Mouse (Mus musculus): ENCODE measurements at regions not wholly inside any gene's neighbourhood (a gene's known extent, or its start where the extent isn't known, plus 50 kb on each side); places are given as distances from the start of the nearest gene placed in this dataset.
"Not testable (repeated sequence)": the region's sequence is repeated elsewhere in the genome, so short reads cannot be mapped to it uniquely, and the experiment has no call there.

DNA sequence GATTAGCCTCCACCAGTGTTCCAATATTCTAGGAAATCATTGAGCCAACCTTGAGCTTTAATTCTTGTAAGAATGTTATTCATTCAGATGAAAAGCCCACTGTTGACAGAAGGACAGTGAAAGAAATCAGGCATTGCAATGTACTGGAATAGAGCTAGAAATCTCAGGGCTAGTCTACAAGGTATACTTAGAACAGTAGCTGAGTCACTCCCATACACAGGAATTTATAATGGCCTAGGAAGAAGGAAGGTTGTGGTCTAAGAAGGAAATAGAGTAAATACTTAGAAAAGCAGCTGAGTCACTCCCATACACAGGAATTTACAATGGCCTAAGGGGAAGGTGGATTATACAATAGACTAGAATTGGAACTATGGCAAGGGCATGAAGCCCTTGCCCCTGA, 174.6 kb downstream of the Fam181b start:
- not testable (repeated sequence) for DNase-seq (ENCODE audit: extremely low spot score in 1 of 2, low spot score in 1 of 2)

DNA sequence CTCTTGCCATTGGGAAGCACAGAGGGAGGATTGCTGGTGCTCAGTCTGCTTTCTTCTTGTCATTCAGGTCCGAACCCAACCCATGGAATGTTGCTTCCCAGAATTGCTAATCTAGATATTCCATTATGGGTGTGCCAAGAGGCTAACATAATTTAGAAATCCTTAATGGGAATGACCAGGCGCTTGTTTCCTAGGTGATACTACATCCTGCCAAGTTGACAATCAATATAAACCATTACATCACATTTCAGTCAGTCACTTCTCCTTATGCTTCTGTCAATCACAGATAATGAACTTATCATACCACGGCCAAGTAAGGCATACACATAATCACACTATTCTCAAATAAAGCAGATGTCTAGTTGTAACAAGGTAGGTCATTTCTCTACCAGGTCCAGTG, 206.1 kb downstream of the Fam181b start:
- DNase-seq (ENCODE audit: extremely low spot score in 1 of 2, low spot score in 1 of 2): no peak

DNA sequence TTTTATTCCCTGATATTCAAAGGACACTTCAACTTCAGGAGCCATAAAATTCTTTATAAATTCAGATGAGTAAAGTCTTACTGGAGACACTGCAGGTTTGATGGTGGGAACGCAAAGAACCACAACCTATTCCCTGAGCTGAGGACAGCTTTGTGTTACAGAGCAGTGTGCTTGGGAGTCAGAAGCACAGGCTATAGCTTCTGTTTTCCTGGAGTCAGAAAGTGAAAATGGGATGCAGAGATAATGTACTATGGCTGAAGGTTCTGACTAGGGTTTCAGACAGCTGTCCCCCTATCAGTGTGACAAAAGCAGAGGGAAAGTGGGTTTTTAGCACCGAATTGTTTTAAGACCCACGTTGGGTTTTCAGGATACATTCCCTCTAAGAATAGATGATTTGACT, 211.8 kb downstream of the Fam181b start:
- DNase-seq (ENCODE audit: extremely low spot score in 1 of 2, low spot score in 1 of 2): no peak

DNA sequence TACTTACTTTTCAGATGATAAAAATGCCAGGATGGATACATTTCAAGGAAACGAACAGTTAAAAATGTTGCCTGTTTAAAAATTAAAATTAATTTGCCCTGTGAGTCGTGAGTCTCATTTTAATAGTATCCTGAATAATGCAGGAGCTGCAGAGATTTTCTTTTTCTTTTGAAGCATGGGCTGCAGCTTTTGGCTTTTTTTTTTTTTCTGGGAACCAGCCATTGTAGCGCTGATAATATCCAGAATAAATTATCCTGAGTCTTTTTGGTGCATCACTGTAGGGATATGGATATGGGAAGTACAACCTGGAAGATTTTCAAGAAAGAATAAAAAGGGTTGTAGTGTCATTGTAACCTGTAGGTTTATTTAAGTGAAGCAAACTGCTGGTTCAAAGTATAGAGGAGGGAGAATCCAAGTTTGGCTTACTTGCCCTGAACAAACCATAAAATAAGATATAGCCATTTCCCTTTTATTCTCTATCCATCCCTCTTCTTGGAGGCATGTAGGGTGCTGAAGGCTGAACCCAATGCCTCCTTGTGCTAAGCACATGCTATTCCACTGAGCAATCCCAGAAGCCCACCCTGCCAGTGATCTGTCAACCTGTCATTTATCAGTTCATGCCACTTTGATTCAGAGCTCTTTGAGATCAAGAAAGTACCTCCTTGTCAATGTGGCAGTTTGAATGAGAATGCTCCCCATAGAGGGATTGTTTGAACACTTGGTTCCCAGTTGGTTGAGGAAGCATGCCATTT, 212.5 kb downstream of the Fam181b start:
- no peak for DNase-seq (ENCODE audit: extremely low spot score in 1 of 2, low spot score in 1 of 2)

DNA sequence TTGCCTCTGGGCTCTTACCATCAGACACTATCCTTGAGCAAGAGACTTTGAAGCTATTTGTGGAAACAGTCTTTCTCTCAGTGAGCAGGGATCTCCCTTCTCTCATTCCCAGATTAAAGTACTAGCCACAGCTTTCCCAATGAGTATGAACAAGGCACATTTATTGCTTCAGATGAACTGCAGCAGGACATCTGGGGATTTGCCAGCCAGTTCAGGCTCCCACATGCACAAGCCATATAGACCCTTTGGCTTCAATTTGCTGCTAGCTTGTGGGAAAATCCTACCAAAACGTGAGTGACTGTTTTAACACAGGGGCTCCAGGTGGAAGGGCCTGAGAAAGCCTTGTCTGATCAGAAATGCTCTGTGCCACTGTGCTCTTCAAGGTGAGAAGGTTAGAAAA, 233.1 kb downstream of the Fam181b start:
- no peak for DNase-seq (ENCODE audit: extremely low spot score in 1 of 2, low spot score in 1 of 2)

DNA sequence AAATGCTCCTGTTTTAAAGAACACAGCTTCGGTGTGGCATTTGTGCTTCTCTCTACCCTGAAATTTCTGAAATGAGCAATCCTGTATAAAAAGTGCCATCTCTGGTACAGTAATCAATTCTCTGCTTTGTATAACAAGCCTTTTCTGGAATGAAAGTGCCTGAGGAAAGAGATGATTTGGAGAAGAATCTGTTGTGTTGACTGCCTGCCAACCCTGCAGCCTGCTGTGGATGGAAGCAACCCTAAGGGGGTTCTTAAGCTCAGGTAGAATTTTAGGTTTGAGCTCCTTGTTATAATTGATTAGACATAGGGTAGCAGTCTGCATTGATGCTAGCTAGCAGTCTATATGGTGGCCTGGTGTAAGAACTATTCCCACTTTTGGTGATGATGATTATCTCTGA, 251.7 kb downstream of the Fam181b start:
- peak in 1 of 2 experiments; percentile 7 for DNase-seq (ENCODE audit: extremely low spot score in 1 of 2, low spot score in 1 of 2)

DNA sequence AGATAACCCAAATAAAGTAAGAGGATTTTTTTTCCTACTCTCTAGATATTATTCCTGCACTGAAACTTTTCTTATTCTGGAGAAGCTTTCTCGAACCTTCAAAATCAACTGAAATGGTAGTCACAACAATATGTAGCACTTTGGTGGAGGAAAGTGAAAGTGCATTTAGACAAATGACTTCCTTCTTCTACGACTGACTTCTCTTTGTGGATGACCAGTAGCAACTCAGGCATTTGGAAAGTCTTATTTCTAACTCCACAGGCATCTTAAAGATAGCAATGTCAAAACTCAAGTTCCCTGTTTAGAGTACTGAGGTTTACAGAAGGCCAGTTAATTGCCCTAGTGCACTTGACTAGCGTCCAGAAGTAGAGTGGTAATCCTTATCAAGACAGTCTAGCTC, 252.5 kb downstream of the Fam181b start:
- DNase-seq (ENCODE audit: extremely low spot score in 1 of 2, low spot score in 1 of 2): no peak

DNA sequence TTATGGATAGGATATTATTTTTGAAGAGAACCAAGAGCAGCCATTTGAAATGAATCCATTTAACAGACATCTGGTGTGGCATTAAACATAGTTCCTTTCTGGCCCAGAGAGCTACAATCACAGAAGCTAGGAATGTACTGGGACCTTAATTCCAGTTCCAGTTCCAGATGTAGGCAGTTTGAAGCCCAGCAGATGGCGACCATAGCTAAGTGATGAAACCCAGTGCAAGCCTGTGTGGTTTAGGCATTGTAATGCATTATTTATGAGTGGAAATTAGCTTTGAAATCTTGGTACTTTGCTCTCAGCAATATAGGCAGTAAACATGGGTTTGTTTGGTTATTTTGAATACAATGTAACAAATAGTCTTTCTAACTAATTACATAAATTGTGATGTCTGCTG, 256.8 kb downstream of the Fam181b start:
- peak in 1 of 2 experiments; percentile 49 for DNase-seq (ENCODE audit: extremely low spot score in 1 of 2, low spot score in 1 of 2)

Measured in layer of hippocampus, postnatal 25 days (tissue).